Mouse (Mus musculus): ENCODE data around the gene Mxra8. TPM values are rescaled to one million over a fixed set of nuclear protein-coding genes. Genes with fewer than 3 reads are reported as not detected.
A peak's percentile ranks its signal among the peaks of the same experiment; 100 is the strongest.

Mxra8 gene
- 10 to 100 TPM; 14.1 to 16.0 TPM for total RNA-seq (2021)
- long read RNA-seq, partial matches to known transcripts, result 2 of 9 reads
- long read RNA-seq, other reads (novel, unspliced or antisense), result 7 of 9 reads

DNA sequence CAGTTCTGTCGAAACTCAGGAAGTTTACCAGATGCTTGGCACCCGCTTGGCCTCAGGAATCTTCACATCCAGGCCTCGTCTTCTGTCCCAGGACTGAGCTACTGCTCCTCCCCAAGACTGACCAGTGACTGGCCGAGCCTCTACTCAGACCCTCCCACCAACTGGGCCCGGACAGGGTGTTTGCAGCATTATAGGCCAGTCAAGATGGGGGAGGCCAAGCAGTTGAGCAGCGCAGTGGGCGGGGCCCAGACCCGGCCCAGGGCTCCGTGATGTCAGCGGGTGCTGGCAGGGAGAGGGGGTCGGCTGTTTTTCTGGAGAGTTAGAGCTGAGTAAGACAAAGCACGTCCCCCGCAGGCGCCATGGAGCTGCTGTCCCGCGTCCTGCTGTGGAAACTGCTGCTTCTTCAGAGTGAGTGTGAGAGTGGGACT is at the start of gene Mxra8:
Gene Mxra8 (plus strand): TSS at position 198 of the 428 bp plus-strand sequence.
- DNase-seq (ENCODE audit: low spot score in 2 of 2), result no peak

DNA sequence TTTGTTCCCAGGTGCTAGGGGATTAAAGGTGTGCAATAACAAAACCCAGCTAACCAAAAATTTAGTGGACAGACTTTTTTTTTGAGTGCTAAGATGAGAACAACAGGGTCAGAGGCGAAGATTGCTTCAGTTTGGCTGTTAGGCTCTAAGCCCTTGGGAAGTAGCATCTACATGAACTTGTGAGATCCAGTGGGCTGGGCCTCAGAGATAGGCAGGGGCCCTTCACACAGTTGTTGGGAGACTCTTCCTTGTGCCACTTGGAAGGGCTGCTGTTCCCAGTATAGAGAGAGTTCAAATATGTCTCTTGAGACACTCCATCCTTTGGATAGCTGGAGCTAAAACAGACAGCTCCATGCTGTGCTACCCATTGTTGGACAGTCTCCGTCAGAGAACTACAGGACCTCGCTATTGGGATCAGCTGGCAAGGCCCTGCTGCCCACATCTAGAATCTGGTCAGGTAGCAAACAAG is 49.4 kb upstream of the Mxra8 start, which contains the start of gene Ankrd65:
Gene Ankrd65 (plus strand): TSS at position 419 of the 469 bp plus-strand sequence.
- no peak for DNase-seq (ENCODE audit: low spot score in 2 of 2)

DNA sequence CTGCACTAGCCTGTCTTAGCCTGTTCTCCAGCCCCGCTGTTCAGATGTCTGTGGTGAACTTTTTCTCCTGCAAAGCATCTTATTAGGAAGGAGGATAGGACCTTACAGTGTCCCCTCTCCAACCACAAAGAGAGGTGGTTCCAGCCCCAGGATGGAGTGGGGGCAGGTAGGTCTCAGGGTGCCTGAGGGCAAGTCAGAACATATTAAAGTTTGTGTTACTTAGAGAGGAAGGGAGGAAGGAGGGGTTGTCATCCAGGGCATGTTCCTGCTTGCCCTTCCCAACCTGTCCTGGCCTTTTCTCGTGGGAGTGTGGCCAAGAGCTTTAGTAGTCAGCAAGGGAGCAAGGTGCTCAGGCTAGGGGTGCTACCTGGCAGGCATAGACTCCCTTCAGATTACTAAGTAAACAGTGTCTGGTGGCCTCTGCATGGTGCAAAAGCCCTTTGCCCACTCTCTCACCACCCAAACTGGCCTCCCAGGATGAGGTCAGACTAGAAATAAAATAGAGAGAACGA is 48.8 kb upstream of the Mxra8 start:
- DNase-seq (ENCODE audit: low spot score in 2 of 2), result no peak

DNA sequence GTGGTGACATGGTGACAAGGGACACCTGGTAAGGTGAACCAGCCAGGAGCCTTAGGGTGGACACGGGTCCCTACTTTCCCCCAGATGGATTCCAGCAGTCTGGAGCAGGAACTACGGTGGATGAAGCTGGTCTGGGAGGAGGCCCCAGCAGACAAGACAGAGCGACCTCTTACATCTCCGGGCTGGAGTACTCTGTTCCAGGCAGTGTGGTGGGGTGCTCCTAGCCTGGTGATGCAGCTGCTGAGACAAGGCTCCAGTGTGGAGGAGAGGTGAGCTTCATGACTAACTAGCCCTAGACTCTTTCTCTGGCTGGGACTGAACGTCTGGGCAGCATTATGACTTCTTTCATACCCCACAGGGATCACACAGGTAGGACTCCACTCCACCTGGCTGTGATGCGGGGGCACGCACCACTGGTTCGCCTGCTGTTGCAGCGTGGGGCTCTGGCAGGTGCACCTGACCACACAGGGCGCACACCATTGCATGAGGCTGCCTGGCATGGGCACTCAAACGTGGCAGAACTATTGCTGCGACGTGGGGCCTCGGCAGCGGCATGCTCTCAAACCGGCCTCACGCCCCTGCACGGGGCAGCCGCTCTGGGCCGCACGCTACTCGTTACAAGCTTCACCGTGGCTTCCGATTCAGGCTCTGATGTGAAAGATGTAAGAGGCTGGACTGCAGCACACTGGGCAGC is 48.1 kb upstream of the Mxra8 start:
- no peak for DNase-seq (ENCODE audit: low spot score in 2 of 2)

DNA sequence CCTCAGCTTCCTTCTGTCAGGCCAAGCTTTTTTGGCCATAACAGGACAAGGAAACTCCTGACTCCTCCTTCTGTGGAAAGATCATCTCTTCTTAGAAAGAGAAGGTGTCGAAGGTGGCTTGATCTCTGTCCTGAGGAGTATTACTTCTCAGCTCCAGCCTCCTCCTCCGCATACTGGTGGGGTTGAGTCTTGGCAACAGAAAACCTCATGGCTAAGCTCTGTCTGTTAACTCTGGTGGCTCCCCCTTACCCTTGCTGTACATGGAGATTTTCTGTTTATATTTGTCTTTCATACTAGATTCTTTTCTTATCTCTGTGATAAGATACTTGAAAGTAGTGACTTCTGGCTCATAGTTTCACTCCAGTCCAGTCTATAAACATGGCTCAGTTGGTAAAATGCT is 45.8 kb upstream of the Mxra8 start:
- DNase-seq (ENCODE audit: low spot score in 2 of 2), result no peak

DNA sequence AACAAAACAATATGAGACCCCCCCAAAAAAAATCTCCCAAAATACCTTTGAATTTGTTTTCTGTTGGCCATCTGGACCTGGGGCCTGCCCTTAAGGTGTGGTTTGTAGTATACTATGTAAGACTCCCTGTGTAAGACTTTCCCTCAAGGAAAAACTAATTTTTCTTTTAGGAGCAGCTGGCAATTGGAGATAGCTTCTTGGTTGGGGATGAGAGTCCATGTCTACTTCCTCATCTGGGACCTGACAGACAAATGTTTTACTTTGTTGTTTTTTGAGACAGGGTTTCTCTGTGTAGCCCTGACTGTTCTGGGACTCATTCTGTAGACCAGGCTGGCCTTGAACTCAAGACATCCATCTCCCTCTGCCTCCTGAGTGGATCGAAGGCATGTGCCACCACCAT is 37.4 kb upstream of the Mxra8 start:
- no peak for DNase-seq (ENCODE audit: low spot score in 2 of 2)

DNA sequence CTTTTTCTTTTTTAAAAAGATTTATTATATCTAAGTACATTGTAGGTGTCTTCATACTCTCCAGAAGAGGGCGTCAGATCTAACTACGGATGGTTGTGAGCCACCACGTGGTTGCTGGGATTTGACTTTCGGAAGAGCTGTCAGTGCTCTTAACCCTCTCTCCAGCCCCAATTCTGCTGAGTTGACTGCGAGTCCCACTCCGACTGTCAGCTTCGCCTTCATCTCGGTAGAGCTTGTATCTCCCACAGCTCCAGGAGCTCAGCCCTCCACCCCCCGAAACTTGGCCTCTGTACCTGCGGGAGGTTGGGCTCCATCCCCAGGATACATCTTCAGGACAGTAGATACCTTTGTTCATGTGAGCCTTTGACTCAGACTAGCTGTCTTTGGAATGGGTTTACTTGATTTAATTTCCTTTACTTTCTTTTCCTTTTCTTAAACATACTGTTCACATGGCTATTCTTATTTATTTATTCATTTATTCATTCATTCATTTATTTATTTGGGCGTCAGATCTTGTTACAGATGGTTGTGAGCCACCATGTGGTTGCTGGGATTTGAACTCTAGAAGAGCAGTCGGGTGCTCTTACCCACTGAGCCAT is 36.6 kb upstream of the Mxra8 start, which contains the start of gene Mrpl20:
Gene Mrpl20 (plus strand): TSS at position 138 of the 599 bp plus-strand sequence.
- DNase-seq (ENCODE audit: low spot score in 2 of 2), result no peak

DNA sequence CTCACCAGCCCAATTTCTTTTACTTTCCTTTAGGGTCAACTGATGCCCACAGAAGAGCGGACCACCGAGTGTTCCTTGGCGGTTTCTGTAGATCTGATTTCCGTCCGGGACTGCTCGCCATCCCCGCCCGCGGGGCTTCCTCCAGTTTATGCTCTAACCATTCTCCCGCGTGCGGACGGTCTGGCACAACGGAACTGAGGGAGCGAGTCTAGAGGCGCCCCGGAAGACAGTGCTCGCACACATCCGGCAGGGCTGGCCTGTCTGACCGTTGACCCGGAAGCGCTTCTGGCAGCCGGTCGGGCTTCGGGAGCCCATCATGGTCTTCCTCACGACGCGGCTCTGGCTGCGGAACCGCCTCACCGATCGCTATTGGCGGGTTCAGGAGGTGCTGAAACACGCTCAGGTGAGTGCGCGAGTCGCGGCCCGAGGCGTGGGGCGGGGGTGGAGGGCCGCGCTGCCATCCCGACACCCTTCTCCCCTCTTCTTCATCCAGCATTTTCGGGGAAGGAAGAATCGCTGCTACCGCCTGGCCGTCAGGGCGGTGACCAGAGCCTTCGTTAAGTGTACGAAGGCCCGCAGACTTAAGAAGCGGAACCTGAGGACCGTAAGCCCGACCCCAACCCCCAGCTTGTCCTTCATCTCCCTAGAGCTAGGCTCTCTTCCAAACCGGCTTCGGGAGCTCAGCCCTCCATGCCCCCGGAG is 36.0 kb upstream of the Mxra8 start:
- peak; percentile 99 to 100 for DNase-seq (ENCODE audit: low spot score in 2 of 2)

DNA sequence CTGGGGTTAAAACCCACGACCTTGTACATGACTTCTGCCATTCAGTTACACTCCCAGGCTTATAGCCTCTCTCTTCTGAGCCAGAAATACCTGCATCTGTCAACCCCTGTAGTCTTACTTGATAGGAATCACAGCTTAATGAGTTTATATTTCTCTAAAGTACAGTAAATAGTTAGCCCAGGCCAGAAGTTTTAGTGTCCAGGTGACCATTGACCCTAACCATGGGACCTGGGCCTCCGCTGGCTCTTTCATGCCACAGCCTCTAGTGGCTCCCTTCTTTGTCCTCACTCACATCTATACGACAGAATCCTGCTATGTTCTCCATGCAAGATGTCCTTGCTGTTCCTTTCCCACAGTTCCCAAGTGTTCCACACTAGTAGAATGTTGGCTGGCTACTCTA is 31.6 kb upstream of the Mxra8 start:
- no peak for DNase-seq (ENCODE audit: low spot score in 2 of 2)

DNA sequence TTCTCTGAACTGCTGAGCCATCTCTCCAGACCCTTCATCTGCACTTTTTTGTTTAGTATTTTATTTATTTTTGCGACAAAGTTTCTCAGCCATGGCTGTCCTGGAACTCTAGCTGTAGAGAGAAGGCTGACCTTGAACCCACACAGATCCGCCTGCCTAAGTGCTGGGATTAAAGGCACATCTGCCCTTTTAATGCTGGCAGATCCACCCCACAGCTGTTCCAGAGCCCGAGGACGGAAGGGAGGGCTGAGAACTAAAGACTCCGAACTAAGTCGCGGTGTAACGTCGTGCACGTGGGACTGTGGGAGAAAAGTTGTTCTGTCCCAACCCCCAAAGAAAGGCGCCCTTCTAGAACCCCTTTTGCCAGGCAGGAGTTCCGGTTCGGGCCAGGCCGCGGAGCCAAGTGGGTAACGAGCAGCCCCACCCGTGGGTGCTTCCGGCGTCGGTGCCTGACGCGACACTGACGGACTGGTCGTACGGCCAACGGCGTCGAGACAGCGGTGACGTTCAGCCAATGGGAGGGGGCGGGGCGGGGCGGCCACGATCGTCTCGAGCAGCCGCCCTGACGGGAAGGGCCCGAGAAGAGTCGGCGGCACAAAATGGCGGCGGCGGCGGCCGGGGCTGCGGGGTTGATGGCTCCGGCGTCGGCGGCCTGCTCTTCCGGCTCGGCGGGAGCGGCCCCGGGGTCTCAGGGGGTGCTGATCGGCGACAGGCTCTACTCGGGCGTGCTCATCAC is 27.4 kb upstream of the Mxra8 start, which contains the start of gene Ccnl2:
Gene Ccnl2 (plus strand): TSS at position 561 of the 736 bp plus-strand sequence.
- peak; percentile 89 to 92 for DNase-seq (ENCODE audit: low spot score in 2 of 2)

DNA sequence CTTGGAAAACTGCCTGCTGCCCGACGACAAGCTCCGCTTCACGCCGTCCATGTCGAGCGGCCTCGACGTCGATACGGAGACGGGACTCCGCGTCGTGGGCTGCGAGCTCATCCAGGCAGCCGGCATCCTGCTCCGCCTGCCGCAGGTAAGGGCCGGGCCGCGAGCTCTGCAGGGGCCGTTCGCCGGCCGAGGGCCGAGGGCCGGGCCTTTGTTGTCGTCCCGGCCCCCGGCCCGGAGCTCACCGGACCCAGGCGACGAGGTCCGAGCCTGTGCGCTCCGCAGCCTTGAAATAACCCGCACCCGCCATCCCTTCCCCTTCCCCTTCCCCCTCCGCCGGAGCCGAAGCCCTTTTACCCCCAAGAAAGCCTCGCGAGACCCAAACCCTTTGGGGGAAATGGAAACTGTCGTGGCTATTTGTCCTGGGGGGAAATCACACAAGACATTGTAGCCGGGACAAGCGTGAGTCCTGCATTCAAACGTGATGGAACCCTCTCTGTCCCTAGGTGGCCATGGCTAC is 26.8 kb upstream of the Mxra8 start:
- DNase-seq (ENCODE audit: low spot score in 2 of 2), result peak; percentile 33 to 48

DNA sequence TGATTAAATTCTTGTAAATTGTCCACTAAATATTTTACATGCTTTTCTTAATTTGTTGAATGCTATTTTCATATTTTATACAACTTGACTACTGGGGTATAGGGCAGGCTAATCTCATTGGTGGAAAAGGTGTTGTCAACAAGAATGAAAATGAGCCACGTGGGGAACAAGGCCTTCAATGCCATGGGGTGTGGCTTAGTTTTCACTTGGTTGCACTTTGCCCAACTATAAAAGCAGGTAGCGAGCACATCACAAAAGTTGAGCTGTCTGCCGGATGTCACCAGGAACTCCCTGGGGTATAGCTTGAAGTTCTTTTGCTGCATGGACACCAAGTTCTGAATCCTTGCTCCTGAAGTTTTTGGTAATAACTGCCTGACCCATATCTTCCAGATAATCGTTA is 21.9 kb upstream of the Mxra8 start:
- no peak for DNase-seq (ENCODE audit: low spot score in 2 of 2)

DNA sequence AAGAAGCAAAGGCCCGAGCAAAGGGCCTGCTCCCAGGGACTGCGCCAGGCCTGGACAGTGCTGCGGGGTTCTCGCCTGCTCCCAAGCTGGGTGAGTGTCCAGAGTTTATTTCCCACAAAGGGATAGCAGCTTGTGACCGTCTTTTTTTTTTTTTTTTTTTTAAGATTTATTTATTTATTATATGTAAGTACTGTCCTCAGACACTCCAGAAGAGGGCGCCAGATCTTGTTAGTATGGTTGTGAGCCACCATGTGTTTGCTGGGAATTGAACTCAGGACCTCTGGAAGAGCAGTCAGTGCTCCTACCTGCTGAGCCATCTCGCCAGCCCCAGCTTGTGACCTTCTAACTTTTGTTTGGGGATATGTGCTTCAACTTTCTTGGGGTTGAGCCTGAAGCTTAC is 18.5 kb upstream of the Mxra8 start:
- no peak for DNase-seq (ENCODE audit: low spot score in 2 of 2)

DNA sequence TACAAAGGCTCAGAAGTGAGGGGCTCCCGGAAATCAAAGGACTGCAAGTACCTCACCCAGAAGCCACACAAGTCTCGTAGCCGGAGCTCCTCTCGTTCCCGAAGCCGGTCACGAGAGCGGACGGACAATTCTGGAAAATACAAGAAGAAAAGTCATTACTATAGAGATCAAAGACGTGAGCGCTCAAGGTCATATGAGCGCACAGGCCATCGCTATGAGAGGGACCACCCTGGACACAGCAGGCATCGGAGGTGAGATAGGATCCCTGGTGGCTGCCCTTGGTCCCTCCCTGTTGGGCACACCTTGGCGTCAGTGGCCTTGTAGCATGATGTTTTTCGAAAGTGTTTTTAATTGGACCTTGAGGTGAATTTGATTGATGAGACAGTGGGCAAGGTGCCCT is 16.0 kb upstream of the Mxra8 start:
- DNase-seq (ENCODE audit: low spot score in 2 of 2), result no peak

DNA sequence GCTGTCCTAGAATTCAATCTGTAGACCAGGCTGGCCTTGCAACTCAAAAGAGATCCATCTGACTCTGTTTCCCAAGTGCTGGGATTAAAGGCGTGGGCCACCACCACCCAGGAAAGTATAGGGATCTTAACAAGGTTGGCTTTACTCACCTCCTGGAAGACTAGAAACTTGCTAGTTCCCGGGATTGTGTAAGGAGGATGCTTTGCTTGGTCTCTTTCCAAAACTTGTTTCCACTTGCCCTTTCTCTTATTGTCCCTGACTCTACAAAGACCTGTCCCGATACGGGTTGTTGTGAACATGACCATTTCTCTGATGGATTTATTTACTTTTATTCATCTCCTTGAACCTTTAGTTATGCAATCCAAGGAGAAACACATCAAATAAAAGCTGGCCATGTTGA is 9.6 kb upstream of the Mxra8 start:
- no peak for DNase-seq (ENCODE audit: low spot score in 2 of 2)

DNA sequence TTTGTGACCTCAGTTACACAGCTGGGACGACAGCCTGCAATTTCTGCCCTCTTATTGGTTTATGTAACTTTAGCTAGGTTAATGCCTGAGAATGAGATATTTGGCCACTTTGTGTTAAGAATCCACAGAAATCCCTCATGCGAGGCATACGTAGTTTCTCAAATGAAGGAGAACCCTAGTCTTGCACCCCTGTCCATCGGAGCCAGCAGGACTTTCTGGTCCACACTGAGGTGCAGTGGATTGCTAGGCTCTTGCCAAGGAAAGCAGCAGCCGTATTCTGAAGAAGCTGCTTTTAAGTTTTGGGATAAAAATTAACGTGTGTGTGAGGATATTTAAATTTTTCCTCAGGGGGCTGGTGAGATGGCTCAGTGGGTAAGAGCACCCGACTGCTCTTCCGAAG is 8.9 kb upstream of the Mxra8 start:
- no peak for DNase-seq (ENCODE audit: low spot score in 2 of 2)

DNA sequence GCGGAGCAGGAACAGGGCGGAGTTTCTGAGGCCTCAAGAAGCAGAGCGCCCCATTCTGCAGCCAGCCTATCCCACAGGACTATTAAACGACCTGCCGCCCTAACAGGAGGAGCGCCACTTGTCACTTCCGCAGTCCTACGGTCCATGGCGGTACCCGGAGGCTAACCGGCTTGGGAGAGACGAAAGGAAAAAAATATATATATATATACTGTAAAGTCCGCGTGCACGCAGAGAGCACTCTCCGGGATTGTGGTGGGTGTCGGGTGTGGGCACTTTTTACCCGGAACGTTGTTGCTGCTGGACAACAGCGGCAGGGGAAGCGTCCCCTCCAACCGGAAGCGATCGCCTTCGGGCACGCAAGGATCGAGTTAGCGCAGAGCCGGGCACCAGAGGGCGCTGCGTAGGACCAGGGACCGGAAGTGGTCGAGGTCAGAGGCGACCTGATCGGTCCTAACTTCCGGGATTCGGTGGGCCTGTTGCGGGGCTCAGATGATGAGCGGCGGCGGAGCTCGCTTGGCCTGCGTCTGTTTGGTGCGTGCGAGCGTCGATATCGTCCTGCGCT is 8.2 kb upstream of the Mxra8 start, which contains the start of gene Aurkaip1:
Gene Aurkaip1 (plus strand): TSS at position 68 of the 562 bp plus-strand sequence.
- peak; percentile 97 to 98 for DNase-seq (ENCODE audit: low spot score in 2 of 2)

DNA sequence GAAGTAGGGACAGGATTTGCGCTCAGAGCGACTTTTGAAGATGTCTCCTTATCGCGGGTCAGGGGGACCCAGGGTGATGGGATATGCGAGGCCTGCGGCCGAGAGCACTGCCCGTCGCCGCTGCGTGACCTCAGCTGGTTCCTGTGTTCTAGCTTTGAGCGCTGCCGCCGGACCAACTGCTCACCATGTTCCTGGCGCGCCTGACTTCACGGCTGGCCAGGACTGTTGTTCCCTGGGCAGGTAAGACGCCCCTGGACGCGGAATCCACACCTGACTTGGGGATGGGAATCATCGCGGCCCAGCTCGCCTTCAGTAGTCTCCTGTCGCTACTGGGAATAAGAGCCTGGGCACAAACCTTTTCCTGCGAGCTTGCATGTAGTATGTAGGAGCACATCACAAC is 7.6 kb upstream of the Mxra8 start:
- no peak for DNase-seq (ENCODE audit: low spot score in 2 of 2)

DNA sequence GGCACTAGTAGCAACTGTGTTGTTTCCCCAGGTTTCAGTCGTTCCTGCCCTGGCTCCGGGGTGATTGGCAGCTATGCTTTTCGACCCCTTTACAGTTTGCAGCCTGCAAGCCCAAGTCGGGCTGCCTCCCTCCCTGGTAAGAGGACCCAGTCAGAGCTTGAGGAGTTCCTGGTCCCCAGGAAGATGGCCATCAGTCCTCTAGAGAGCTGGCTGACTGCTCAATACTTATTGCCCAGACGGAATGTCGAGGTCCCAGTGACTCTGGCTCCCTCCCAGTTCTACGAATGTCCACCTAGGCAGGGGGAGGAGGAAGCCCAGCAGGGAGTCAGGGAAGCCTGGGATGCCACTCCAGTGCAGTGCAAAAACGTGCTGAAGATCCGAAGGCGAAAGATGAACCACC is 7.2 kb upstream of the Mxra8 start:
- no peak for DNase-seq (ENCODE audit: low spot score in 2 of 2)

DNA sequence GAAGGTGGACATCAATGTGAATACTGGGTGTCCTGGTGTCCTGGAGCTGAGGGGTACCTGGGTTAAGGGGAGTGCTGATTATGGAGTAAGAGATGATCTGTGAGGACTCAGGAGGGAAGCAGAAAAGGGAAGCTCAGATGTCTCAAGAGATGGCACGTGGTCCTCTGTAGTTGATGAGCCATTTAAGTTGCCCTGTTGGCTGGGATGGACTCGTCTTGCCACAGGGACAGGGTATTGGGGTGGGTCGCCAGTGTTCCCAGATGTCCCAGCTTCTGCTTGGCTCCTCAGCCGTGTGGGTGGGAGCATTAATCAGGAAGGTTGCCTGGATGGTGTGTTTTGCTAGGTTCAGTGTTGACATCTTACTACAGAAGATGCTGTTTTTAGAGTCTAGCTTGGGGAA is 6.2 kb upstream of the Mxra8 start:
- DNase-seq (ENCODE audit: low spot score in 2 of 2), result no peak
